Mouse (Mus musculus) kidney, embryonic 15.5 days (tissue): ENCODE data around the gene Dscaml1. TPM values are rescaled to one million over a fixed set of nuclear protein-coding genes. Genes with fewer than 3 reads are reported as not detected.
A peak's percentile ranks its signal among the peaks of the same experiment; 100 is the strongest.
"Not testable (repeated sequence)": the region's sequence is repeated elsewhere in the genome, so short reads cannot be mapped to it uniquely, and the experiment has no call there.

Experiments
- ATAC-seq: fragments of 200-750 bp; cut with Nextera tagmentation; replicated peaks from 2 replicates; pipeline ENCODE4 v1.8.0; 2017; ENCODE audit warnings: moderate TSS enrichment; ENCODE audit not compliant: low FRiP score
- H3K27ac ChIP-seq: fragments of 300-500 bp; sonication (generic); 2 replicates; pipeline ENCODE4 v1.5.1; 2015; ENCODE audit warnings: mild to moderate bottlenecking, inconsistent platforms
- H3K27me3 ChIP-seq: fragments of 300-500 bp; sonication (generic); 2 replicates; pipeline ENCODE4 v1.6.1; 2015; ENCODE audit warnings: inconsistent platforms
- H3K36me3 ChIP-seq: fragments of 300-500 bp; sonication (generic); 2 replicates; pipeline ENCODE4 v1.6.1; 2015; ENCODE audit warnings: inconsistent platforms
- H3K4me1 ChIP-seq: fragments of 300-500 bp; sonication (generic); 2 replicates; pipeline ENCODE4 v1.6.1; 2015; ENCODE audit warnings: inconsistent platforms
- H3K4me2 ChIP-seq: fragments of 300-500 bp; sonication (generic); 2 replicates; pipeline ENCODE4 v1.6.1; 2015; ENCODE audit warnings: moderate library complexity, mild to moderate bottlenecking, inconsistent platforms
- H3K4me3 ChIP-seq: fragments of 300-500 bp; sonication (generic); replicated peaks from 2 replicates; pipeline ENCODE4 v1.5.1; 2015; ENCODE audit warnings: mild to moderate bottlenecking, inconsistent platforms
- H3K9ac ChIP-seq: fragments of 300-500 bp; sonication (generic); 2 replicates; pipeline ENCODE4 v1.6.1; 2015; ENCODE audit warnings: mild to moderate bottlenecking, inconsistent platforms
- H3K9me3 ChIP-seq: fragments of 300-500 bp; sonication (generic); replicated peaks from 2 replicates; pipeline ENCODE4 v1.6.1; 2016; ENCODE audit warnings: inconsistent platforms
- WGBS: fragments of 180-500 bp; shearing (Covaris S2); methylation state at CpG from one replicate; pipeline ENCODE4 v1.1.7; 2015; ENCODE audit warnings: mixed read lengths; 5-methylcytosine and 5-hydroxymethylcytosine counted together
- polyA plus RNA-seq: library from polyadenylated mRNA; unstranded; fragments of >200 nt; fragmentation: Nextera tagmentation; extraction: Ambion mirVana; gene quantifications from 2 replicates; pipeline ENCODE4 v1.2.1, GENCODE M21; 2015

Dscaml1 gene
- polyA plus RNA-seq, 1 experiment from 2014 or later, result 0.13 TPM

GRCm38 (mm10) chr9:45739702-45740583 lies 313.5 kb downstream of the Dscaml1 start:
- Histone ChIP-seq H3K27me3 (0 out of 2 replicates have a peak, but pooled peaks cover 6% of the 10 kb centered on the region), H3K36me3 (no peaks in the 10 kb centered on the region), H3K27ac (no peak overlapping the region), H3K9ac (no peak overlapping the region), H3K4me3 (no peak overlapping the region), H3K4me1 (no peaks in the 10 kb centered on the region), H3K4me2 (no peak overlapping the region), H3K9me3 (no peaks in the 10 kb centered on the region)
- no peak for ATAC-seq
- 61% methylated on average over 17 of the region's 17 CpGs for WGBS

GRCm38 (mm10) chr9:45740584-45740980 lies 314.2 kb downstream of the Dscaml1 start:
- 0 out of 2 replicates have a peak, but pooled peaks cover 6% of the 10 kb centered on the region for H3K27me3 ChIP-seq
- H3K4me3 ChIP-seq, result no peak overlapping the region
- no peak overlapping the region for H3K9ac ChIP-seq
- H3K9me3 ChIP-seq, result no peaks in the 10 kb centered on the region
- WGBS, result 68% methylated on average over 2 of the region's 2 CpGs
- no peaks in the 10 kb centered on the region for H3K4me1 ChIP-seq
- H3K27ac ChIP-seq, result no peak overlapping the region
- H3K4me2 ChIP-seq, result no peak overlapping the region
- H3K36me3 ChIP-seq, result no peaks in the 10 kb centered on the region
- no peak for ATAC-seq

- Histone ChIP-seq H3K9ac (no peak overlapping the region), H3K9me3 (no peaks in the 10 kb centered on the region), H3K4me1 (no peaks in the 10 kb centered on the region), H3K4me3 (no peak overlapping the region), H3K27ac (no peak overlapping the region), H3K4me2 (no peak overlapping the region), H3K27me3 (0 out of 2 replicates have a peak, but pooled peaks cover 6% of the 10 kb centered on the region), H3K36me3 (no peaks in the 10 kb centered on the region)
- no peak for ATAC-seq
- 40% methylated on average over 7 of the region's 7 CpGs for WGBS
Measured at GRCm38 (mm10) chr9:45745451-45745850, 319.0 kb downstream of the Dscaml1 start.

GRCm38 (mm10) chr9:45749917-45750316 lies 323.5 kb downstream of the Dscaml1 start:
- Histone ChIP-seq H3K9me3 (no peaks in the 10 kb centered on the region), H3K27me3 (no peaks in the 10 kb centered on the region), H3K27ac (no peak overlapping the region), H3K36me3 (no peaks in the 10 kb centered on the region), H3K4me2 (no peak overlapping the region), H3K9ac (no peak overlapping the region), H3K4me1 (no peaks in the 10 kb centered on the region), H3K4me3 (no peak overlapping the region)
- no peak for ATAC-seq
- 93% methylated on average over 4 of the region's 4 CpGs for WGBS

- no peaks in the 10 kb centered on the region for H3K9me3 ChIP-seq
Measured at GRCm38 (mm10) chr9:45754452-45755091, 328.1 kb downstream of the Dscaml1 start.

GRCm38 (mm10) chr9:45766195-45766594 lies 339.8 kb downstream of the Dscaml1 start:
- H3K4me3 ChIP-seq, result no peak overlapping the region
- H3K9ac ChIP-seq, result no peak overlapping the region
- H3K36me3 ChIP-seq, result peaks cover 25% of the 10 kb centered on the region
- H3K4me2 ChIP-seq, result no peak overlapping the region
- WGBS, result 73% methylated on average over 6 of the region's 6 CpGs
- H3K27ac ChIP-seq, result no peak overlapping the region
- H3K9me3 ChIP-seq, result no peaks in the 10 kb centered on the region
- no peaks in the 10 kb centered on the region for H3K27me3 ChIP-seq
- H3K4me1 ChIP-seq, result peaks cover 7% of the 10 kb centered on the region; the same call in 1 of the 2 replicates
- no peak for ATAC-seq

More at GRCm38 (mm10) chr9:45754452-45755091, 328.1 kb downstream of the Dscaml1 start:
- ATAC-seq, result no peak
- Histone ChIP-seq H3K27ac (no peak overlapping the region), H3K9ac (no peak overlapping the region), H3K4me2 (no peak overlapping the region), H3K4me1 (no peaks in the 10 kb centered on the region), H3K4me3 (no peak overlapping the region), H3K36me3 (no peaks in the 10 kb centered on the region), H3K27me3 (no peaks in the 10 kb centered on the region)
- 45% methylated on average over 8 of the region's 8 CpGs for WGBS

GRCm38 (mm10) chr9:45767155-45767554 lies 340.7 kb downstream of the Dscaml1 start:
- H3K27me3 ChIP-seq, result no peaks in the 10 kb centered on the region
- peaks cover 7% of the 10 kb centered on the region; the same call in 1 of the 2 replicates for H3K4me1 ChIP-seq
- ATAC-seq, result no peak
- H3K9me3 ChIP-seq, result no peaks in the 10 kb centered on the region
- no peak overlapping the region for H3K4me2 ChIP-seq
- no peak overlapping the region for H3K4me3 ChIP-seq
- WGBS, result 81% methylated on average over 8 of the region's 8 CpGs
- H3K9ac ChIP-seq, result no peak overlapping the region
- peaks cover 35% of the 10 kb centered on the region for H3K36me3 ChIP-seq
- H3K27ac ChIP-seq, result no peak overlapping the region

- Histone ChIP-seq H3K4me2 (no peak overlapping the region), H3K9ac (no peak overlapping the region), H3K9me3 (no peaks in the 10 kb centered on the region), H3K36me3 (peaks cover 43% of the 10 kb centered on the region), H3K4me1 (peaks cover 7% of the 10 kb centered on the region; the same call in 1 of the 2 replicates), H3K27me3 (no peaks in the 10 kb centered on the region), H3K4me3 (no peak overlapping the region), H3K27ac (0 out of 2 replicates have a peak overlapping the region, but pooled peaks have one; percentile 0)
- 69% methylated on average over 18 of the region's 18 CpGs for WGBS
- no peak for ATAC-seq
Measured at GRCm38 (mm10) chr9:45768421-45768820, 342.0 kb downstream of the Dscaml1 start.

GRCm38 (mm10) chr9:45769596-45769995 lies 343.2 kb downstream of the Dscaml1 start:
- Histone ChIP-seq H3K9me3 (no peaks in the 10 kb centered on the region), H3K36me3 (peaks cover 54% of the 10 kb centered on the region), H3K4me2 (no peak overlapping the region), H3K27ac (no peak overlapping the region), H3K4me3 (no peak overlapping the region), H3K9ac (no peak overlapping the region), H3K4me1 (peaks cover 7% of the 10 kb centered on the region; the same call in 1 of the 2 replicates), H3K27me3 (no peaks in the 10 kb centered on the region)
- 73% methylated on average over 5 of the region's 5 CpGs for WGBS
- no peak for ATAC-seq

- WGBS, result 79% methylated on average over 6 of the region's 6 CpGs
- Histone ChIP-seq H3K4me1 (no peaks in the 10 kb centered on the region), H3K27ac (no peak overlapping the region), H3K9ac (no peak overlapping the region), H3K27me3 (no peaks in the 10 kb centered on the region), H3K9me3 (no peaks in the 10 kb centered on the region), H3K36me3 (peaks cover 78% of the 10 kb centered on the region), H3K4me3 (no peak overlapping the region), H3K4me2 (no peak overlapping the region)
- no peak for ATAC-seq
Measured at GRCm38 (mm10) chr9:45774088-45774487, 347.7 kb downstream of the Dscaml1 start.

- H3K4me2 ChIP-seq, H3K9me3 ChIP-seq, H3K9ac ChIP-seq, H3K27ac ChIP-seq, ATAC-seq, H3K4me3 ChIP-seq, H3K27me3 ChIP-seq, H3K4me1 ChIP-seq: not testable (repeated sequence)
- WGBS, result 72% methylated on average over 3 of the region's 3 CpGs
- H3K36me3 ChIP-seq, result peaks cover 75% of the 10 kb centered on the region
Measured at GRCm38 (mm10) chr9:45776176-45776575, 349.7 kb downstream of the Dscaml1 start.

- Histone ChIP-seq H3K27ac (no peak overlapping the region), H3K36me3 (peaks cover 49% of the 10 kb centered on the region), H3K4me2 (no peak overlapping the region), H3K4me3 (no peak overlapping the region), H3K9me3 (no peaks in the 10 kb centered on the region), H3K9ac (no peak overlapping the region), H3K27me3 (no peaks in the 10 kb centered on the region), H3K4me1 (0 out of 2 replicates have a peak, but pooled peaks cover 4% of the 10 kb centered on the region)
- 68% methylated on average over 6 of the region's 6 CpGs for WGBS
- ATAC-seq, result no peak
Measured at GRCm38 (mm10) chr9:45779201-45779600, 352.8 kb downstream of the Dscaml1 start.
